Mouse (Mus musculus): ENCODE measurements at regions not wholly inside any gene's neighbourhood (a gene's known extent, or its start where the extent isn't known, plus 50 kb on each side); places are given as distances from the start of the nearest gene placed in this dataset.
A peak's percentile ranks its signal among the peaks of the same experiment; 100 is the strongest.

DNA sequence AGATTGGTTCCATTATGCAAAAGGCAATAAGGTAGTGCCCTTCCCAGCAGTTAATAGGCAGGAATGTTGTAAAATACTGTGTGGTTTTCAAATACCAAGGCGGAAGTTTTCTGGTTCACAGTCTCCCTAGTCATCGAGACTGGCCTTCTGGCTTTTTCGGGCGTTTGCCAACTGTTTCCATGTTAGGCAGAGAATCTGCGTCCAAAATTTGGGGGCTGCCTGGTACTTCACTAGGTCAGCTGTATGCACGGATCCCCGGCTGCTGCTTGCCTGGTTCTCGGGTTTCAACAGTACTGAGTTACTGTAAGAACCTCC lies 204.7 kb upstream of the Prep start:
- H3K27ac ChIP-seq (ENCODE audit: low read length): peak overlapping the region; percentile 48; the same call in 1 of the 2 replicates
- no peaks in the 10 kb centered on the region for H3K4me1 ChIP-seq (ENCODE audit: control insufficient read depth, insufficient read depth, low read length)
- no peak overlapping the region for H3K9ac ChIP-seq (replicated peaks; ENCODE audit: low read depth, low read length)

DNA sequence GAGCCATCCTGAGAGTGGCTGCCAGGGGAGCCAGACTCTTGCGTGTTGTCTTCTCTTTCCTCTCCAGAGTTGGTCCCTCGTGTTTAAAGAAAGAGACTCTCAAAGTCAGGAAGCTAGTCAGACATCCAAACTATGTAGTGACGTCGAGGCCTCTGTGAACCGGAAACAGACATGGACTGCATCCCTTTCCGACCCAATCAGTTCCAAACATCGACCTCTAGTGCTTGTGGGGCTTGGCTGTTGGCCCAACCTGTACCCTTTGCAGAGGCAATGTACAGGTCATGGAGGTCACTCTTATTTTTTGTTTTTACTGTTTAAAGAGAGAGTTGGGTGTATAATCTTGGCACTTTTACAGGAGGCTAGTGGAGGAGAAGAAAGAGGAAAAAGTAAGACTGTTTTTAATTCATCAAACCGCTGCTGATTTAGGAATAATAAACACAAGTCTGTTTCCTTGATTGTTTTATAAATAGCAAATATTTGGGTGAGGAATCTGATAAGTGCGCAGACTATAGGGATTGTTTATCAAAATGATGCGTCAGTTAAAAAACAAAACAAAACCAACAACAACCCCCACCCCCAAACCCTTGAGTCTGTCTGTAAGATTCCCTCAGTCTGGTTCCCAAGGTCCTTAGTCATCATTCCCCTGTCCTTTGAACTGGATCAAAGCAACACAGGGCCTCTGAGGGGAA lies 205.2 kb upstream of the Prep start:
- H3K4me2 ChIP-seq (replicated peaks; ENCODE audit: low read depth, low read length): no peak overlapping the region
- H3K36me3 ChIP-seq (ENCODE audit: control insufficient read depth, insufficient read depth, low read length): no peaks in the 10 kb centered on the region
- no peaks in the 10 kb centered on the region for H3K27me3 ChIP-seq (ENCODE audit: control insufficient read depth, insufficient read depth, low read length)
- H3K4me1 ChIP-seq (ENCODE audit: control insufficient read depth, insufficient read depth, low read length): no peaks in the 10 kb centered on the region
- ATAC-seq (ENCODE audit: insufficient number of reproducible peaks, insufficient read depth, low FRiP score, low read depth): no peak
- no peak overlapping the region for H3K27ac ChIP-seq (ENCODE audit: low read length)
- no peak overlapping the region for H3K9ac ChIP-seq (replicated peaks; ENCODE audit: low read depth, low read length)
- no peaks in the 10 kb centered on the region for H3K9me3 ChIP-seq (ENCODE audit: control insufficient read depth, low read depth, low read length)
- WGBS: 53% methylated on average over 10 of the region's 10 CpGs
- H3K4me3 ChIP-seq (ENCODE audit: low read depth, low read length): no peak overlapping the region

More for the DNA sequence above, 204.7 kb upstream of the Prep start:
- Histone ChIP-seq H3K4me3 (ENCODE audit: low read depth, low read length) (no peak overlapping the region), H3K9me3 (ENCODE audit: control insufficient read depth, low read depth, low read length) (no peaks in the 10 kb centered on the region), H3K4me2 (replicated peaks; ENCODE audit: low read depth, low read length) (no peak overlapping the region), H3K36me3 (ENCODE audit: control insufficient read depth, insufficient read depth, low read length) (no peaks in the 10 kb centered on the region), H3K27me3 (ENCODE audit: control insufficient read depth, insufficient read depth, low read length) (no peaks in the 10 kb centered on the region)
- ATAC-seq (ENCODE audit: insufficient number of reproducible peaks, insufficient read depth, low FRiP score, low read depth): no peak
- WGBS: 61% methylated on average over 8 of the region's 8 CpGs

DNA sequence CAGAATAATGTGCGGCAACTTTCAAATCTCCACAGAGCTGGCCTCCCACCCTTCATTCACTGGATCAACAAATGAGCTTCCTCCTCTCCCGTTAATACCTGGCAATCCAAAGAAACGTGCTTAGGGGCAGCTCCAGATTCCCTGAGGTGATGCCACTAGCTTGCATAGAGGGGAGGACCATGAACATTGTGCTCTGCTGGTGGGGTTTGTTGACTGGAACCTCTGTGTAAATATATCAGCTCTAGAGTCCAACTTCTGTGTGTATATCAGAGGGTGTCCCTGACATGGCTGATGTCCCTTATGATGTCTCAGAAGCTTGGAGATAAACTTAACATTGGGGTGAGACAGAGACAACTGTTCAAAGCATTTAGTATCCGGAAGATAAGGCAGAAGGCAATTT lies 209.6 kb upstream of the Prep start:
- Histone ChIP-seq H3K27ac (ENCODE audit: low read length) (no peak overlapping the region), H3K4me3 (ENCODE audit: low read depth, low read length) (no peak overlapping the region), H3K9ac (replicated peaks; ENCODE audit: low read depth, low read length) (no peak overlapping the region), H3K9me3 (ENCODE audit: control insufficient read depth, low read depth, low read length) (no peaks in the 10 kb centered on the region), H3K4me2 (replicated peaks; ENCODE audit: low read depth, low read length) (no peak overlapping the region), H3K27me3 (ENCODE audit: control insufficient read depth, insufficient read depth, low read length) (no peaks in the 10 kb centered on the region), H3K4me1 (ENCODE audit: control insufficient read depth, insufficient read depth, low read length) (no peaks in the 10 kb centered on the region), H3K36me3 (ENCODE audit: control insufficient read depth, insufficient read depth, low read length) (no peaks in the 10 kb centered on the region)
- ATAC-seq (ENCODE audit: insufficient number of reproducible peaks, insufficient read depth, low FRiP score, low read depth): no peak
- 79% methylated on average over 4 of the region's 4 CpGs for WGBS

DNA sequence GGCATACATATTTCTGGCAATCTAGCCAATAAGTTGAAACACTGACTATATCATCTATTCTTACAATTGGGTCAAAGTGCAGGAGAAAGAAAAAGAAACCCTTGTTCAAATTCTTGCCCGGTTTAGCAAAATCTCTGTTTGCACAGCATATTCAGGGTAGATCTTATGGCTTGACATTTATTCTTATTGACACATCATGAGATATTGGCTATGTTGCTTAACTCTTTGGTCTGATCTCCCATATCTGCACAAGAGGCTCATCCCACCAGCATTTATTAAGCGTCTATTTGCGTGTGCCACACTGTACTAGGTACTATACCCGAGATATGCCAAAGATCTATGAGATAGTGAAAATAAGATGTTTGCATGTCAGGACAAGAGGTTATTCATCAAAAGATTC lies 212.9 kb upstream of the Prep start:
- Histone ChIP-seq H3K27ac (ENCODE audit: low read length) (no peak overlapping the region), H3K9me3 (ENCODE audit: control insufficient read depth, low read depth, low read length) (no peaks in the 10 kb centered on the region), H3K9ac (replicated peaks; ENCODE audit: low read depth, low read length) (no peak overlapping the region), H3K4me2 (replicated peaks; ENCODE audit: low read depth, low read length) (no peak overlapping the region), H3K4me3 (ENCODE audit: low read depth, low read length) (no peak overlapping the region), H3K4me1 (ENCODE audit: control insufficient read depth, insufficient read depth, low read length) (no peaks in the 10 kb centered on the region), H3K36me3 (ENCODE audit: control insufficient read depth, insufficient read depth, low read length) (no peaks in the 10 kb centered on the region), H3K27me3 (ENCODE audit: control insufficient read depth, insufficient read depth, low read length) (no peaks in the 10 kb centered on the region)
- WGBS: 88% methylated on average over 4 of the region's 4 CpGs
- ATAC-seq (ENCODE audit: insufficient number of reproducible peaks, insufficient read depth, low FRiP score, low read depth): no peak

DNA sequence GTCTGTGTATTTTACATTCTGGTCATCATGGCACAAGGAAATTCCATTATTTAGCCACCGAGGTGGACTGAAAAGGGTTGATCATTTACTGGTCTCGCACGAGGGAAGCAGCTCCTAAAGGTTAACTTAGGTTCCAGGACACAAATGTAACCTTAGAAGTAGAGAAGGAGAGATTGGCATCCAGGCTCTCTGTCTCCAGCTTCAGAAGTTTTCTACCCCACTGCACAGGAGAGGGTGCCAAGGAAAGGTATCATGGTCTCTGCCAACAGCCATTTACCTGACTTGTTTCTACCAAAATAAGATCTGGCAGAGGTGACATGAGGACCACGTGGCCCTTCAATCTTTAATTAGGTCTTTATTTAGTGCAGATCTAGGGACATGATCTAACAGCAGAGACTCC lies 218.0 kb upstream of the Prep start:
- Histone ChIP-seq H3K9me3 (ENCODE audit: control insufficient read depth, low read depth, low read length) (no peaks in the 10 kb centered on the region), H3K27ac (ENCODE audit: low read length) (no peak overlapping the region), H3K4me1 (ENCODE audit: control insufficient read depth, insufficient read depth, low read length) (peaks cover 17% of the 10 kb centered on the region; the same call in 1 of the 2 replicates), H3K27me3 (ENCODE audit: control insufficient read depth, insufficient read depth, low read length) (no peaks in the 10 kb centered on the region), H3K4me3 (ENCODE audit: low read depth, low read length) (no peak overlapping the region), H3K9ac (replicated peaks; ENCODE audit: low read depth, low read length) (no peak overlapping the region), H3K4me2 (replicated peaks; ENCODE audit: low read depth, low read length) (no peak overlapping the region), H3K36me3 (ENCODE audit: control insufficient read depth, insufficient read depth, low read length) (no peaks in the 10 kb centered on the region)
- WGBS: 79% methylated on average over 4 of the region's 4 CpGs
- ATAC-seq (ENCODE audit: insufficient number of reproducible peaks, insufficient read depth, low FRiP score, low read depth): no peak

DNA sequence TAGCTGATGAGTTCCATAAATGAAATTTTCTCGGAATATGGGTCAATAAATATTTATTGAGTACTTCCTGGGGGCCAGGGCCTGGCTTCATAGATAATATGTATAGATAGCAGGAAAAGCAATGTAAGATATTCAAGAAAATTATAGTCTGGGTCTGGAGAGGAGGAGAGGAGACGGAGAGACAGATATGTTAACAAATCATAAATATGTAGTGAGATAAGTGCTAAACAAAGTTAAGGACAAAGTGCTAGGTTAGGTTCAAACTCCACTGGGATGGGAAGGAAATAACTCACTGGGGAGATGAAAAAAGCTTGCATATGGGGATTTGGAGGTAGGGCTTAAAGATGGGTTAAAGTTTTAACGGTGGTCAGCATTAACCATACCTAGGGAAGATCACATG lies 220.2 kb upstream of the Prep start:
- Histone ChIP-seq H3K36me3 (ENCODE audit: control insufficient read depth, insufficient read depth, low read length) (no peaks in the 10 kb centered on the region), H3K27ac (ENCODE audit: low read length) (peak overlapping the region; percentile 55; the same call in 1 of the 2 replicates), H3K27me3 (ENCODE audit: control insufficient read depth, insufficient read depth, low read length) (no peaks in the 10 kb centered on the region), H3K4me1 (ENCODE audit: control insufficient read depth, insufficient read depth, low read length) (peaks cover 17% of the 10 kb centered on the region; the same call in 1 of the 2 replicates), H3K9ac (replicated peaks; ENCODE audit: low read depth, low read length) (no peak overlapping the region), H3K4me3 (ENCODE audit: low read depth, low read length) (no peak overlapping the region), H3K4me2 (replicated peaks; ENCODE audit: low read depth, low read length) (no peak overlapping the region), H3K9me3 (ENCODE audit: control insufficient read depth, low read depth, low read length) (no peaks in the 10 kb centered on the region)
- ATAC-seq (ENCODE audit: insufficient number of reproducible peaks, insufficient read depth, low FRiP score, low read depth): no peak
- 46% methylated on average over 3 of the region's 3 CpGs for WGBS

DNA sequence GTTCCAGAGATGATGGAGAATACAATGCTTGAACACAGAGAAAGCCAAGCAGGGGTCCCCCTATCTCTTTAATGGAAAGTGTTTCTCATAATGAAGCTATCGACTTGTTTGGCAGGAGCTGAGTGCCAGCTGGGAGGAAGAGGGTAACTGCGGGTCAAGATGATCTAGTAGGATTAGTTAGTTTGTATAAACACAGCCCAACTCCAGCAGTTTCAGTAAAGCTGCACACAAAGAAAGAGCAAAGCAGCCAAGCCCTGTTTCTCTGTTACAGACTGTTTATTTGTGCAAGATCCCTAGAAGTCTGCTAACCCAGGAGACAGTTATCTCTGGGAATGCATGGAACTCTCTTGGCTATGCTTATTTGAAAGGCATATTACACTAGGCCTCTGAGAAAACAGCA lies 220.9 kb upstream of the Prep start:
- H3K4me2 ChIP-seq (replicated peaks; ENCODE audit: low read depth, low read length): no peak overlapping the region
- no peaks in the 10 kb centered on the region for H3K36me3 ChIP-seq (ENCODE audit: control insufficient read depth, insufficient read depth, low read length)
- peaks cover 17% of the 10 kb centered on the region; the same call in 1 of the 2 replicates for H3K4me1 ChIP-seq (ENCODE audit: control insufficient read depth, insufficient read depth, low read length)
- no peaks in the 10 kb centered on the region for H3K9me3 ChIP-seq (ENCODE audit: control insufficient read depth, low read depth, low read length)
- no peaks in the 10 kb centered on the region for H3K27me3 ChIP-seq (ENCODE audit: control insufficient read depth, insufficient read depth, low read length)
- peak; percentile 56; the same call in 1 of the 2 replicates for ATAC-seq (ENCODE audit: insufficient number of reproducible peaks, insufficient read depth, low FRiP score, low read depth)
- no peak overlapping the region for H3K9ac ChIP-seq (replicated peaks; ENCODE audit: low read depth, low read length)
- 4% methylated on average over 2 of the region's 2 CpGs for WGBS
- peak overlapping the region; percentile 67; the same call in 1 of the 2 replicates for H3K27ac ChIP-seq (ENCODE audit: low read length)
- H3K4me3 ChIP-seq (ENCODE audit: low read depth, low read length): no peak overlapping the region

DNA sequence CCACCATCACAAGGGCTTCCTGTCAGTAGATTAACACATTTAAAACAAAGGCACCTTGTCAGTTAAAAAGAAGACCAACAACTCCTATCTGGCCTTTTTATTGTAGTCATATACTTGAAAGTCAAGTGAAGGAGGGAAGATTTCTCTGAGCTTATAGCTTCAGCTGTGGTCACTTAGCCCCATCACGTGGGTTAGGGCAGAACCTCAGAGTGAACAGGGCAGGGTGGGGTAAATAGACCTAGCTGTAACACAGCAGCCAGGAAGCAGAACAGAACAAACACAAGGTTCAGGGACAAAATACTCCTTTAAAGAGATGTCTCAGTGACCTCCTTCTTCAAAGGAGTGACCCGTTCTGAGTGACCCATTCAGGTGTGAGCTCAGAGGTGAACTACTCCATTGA lies 226.6 kb upstream of the Prep start:
- WGBS: 66% methylated on average over 2 of the region's 2 CpGs
- Histone ChIP-seq H3K4me3 (ENCODE audit: low read depth, low read length) (no peak overlapping the region), H3K27ac (ENCODE audit: low read length) (no peak overlapping the region), H3K4me1 (ENCODE audit: control insufficient read depth, insufficient read depth, low read length) (peaks cover 2% of the 10 kb centered on the region; the same call in 1 of the 2 replicates), H3K4me2 (replicated peaks; ENCODE audit: low read depth, low read length) (no peak overlapping the region), H3K36me3 (ENCODE audit: control insufficient read depth, insufficient read depth, low read length) (no peaks in the 10 kb centered on the region), H3K27me3 (ENCODE audit: control insufficient read depth, insufficient read depth, low read length) (no peaks in the 10 kb centered on the region), H3K9ac (replicated peaks; ENCODE audit: low read depth, low read length) (no peak overlapping the region), H3K9me3 (ENCODE audit: control insufficient read depth, low read depth, low read length) (no peaks in the 10 kb centered on the region)
- ATAC-seq (ENCODE audit: insufficient number of reproducible peaks, insufficient read depth, low FRiP score, low read depth): no peak

DNA sequence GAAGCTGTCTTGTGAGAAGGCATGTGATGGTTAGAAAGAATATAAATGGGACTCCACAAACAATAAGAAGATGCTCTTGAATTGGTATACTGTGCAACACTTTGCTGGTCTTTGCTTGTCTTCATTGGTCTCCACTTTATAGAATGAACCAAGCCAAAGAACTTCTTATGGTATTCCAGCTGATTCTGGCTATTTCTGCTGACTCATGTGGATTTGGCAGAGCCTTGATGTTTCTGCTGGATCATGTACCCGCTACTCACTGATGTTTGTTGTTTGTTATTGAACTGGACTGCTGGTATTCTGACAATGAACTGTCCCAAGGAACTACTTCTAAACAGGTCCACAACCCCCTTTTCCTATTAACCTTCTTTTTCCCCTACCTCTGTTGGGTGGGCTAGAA lies 234.5 kb upstream of the Prep start:
- ATAC-seq (ENCODE audit: insufficient number of reproducible peaks, insufficient read depth, low FRiP score, low read depth): no peak
- Histone ChIP-seq H3K4me3 (ENCODE audit: low read depth, low read length) (no peak overlapping the region), H3K36me3 (ENCODE audit: control insufficient read depth, insufficient read depth, low read length) (no peaks in the 10 kb centered on the region), H3K4me1 (ENCODE audit: control insufficient read depth, insufficient read depth, low read length) (no peaks in the 10 kb centered on the region), H3K4me2 (replicated peaks; ENCODE audit: low read depth, low read length) (no peak overlapping the region), H3K27ac (ENCODE audit: low read length) (no peak overlapping the region), H3K9ac (replicated peaks; ENCODE audit: low read depth, low read length) (no peak overlapping the region), H3K9me3 (ENCODE audit: control insufficient read depth, low read depth, low read length) (no peaks in the 10 kb centered on the region), H3K27me3 (ENCODE audit: control insufficient read depth, insufficient read depth, low read length) (no peaks in the 10 kb centered on the region)
- 89% methylated on average over 1 of the region's 1 CpGs for WGBS

Measured in stomach, embryonic 14.5 days (tissue).